8 mouse cellular contexts compared by ENCODE assay signal in the genomic region with DNA sequence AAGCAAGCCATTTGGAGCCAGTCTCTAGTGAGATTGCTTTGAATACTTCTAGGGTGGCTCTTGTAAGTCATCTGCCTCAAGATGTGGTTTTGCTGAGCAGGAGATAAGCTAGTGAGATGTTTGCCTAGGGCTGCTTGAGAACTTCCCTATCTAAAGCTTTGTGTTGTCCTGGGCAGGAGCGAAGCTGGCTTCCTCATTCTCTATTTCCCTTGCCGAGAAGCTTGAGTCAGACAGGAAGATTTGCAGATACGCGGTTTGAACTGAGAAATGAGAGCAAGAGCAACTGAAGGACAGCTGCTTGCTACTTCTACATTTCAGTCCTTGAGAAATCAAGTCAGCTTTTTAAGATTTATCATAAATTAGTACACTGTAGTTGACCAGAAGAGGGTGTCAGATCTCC. TPM values are rescaled to one million over a fixed set of nuclear protein-coding genes. Genes with fewer than 3 reads are reported as not detected.
DNase-seq lines count a peak whose midpoint lies in the region; ATAC-seq lines count a peak whose summit lies in the region.

No protein-coding gene starts in this region.

- 0 out of 2 replicates have a peak overlapping the region, but pooled peaks have one; percentile 41 for H3K9ac ChIP-seq in kidney, embryonic 16.5 days (replicated peaks; ENCODE audit: low read length)
- H3K9ac ChIP-seq in kidney, embryonic 14.5 days (ENCODE audit: low read depth, low read length) = no peak overlapping the region
- H3K9ac ChIP-seq in hindbrain, embryonic 14.5 days = peak overlapping the region; percentile 44

- no peak overlapping the region for H3K4me2 ChIP-seq in kidney, embryonic 16.5 days (replicated peaks; ENCODE audit: low read depth, low read length)
- H3K4me2 ChIP-seq in kidney, embryonic 14.5 days (replicated peaks; ENCODE audit: low read depth, low read length) = no peak overlapping the region
- peak overlapping the region; percentile 98; the same call in 1 of the 2 replicates for H3K4me2 ChIP-seq in hindbrain, embryonic 14.5 days (replicated peaks)

- ATAC-seq in kidney, embryonic 16.5 days (ENCODE audit: low FRiP score, low TSS enrichment) = no peak
- ATAC-seq in kidney, embryonic 14.5 days (ENCODE audit: low FRiP score, low TSS enrichment) = no peak
- ATAC-seq in hindbrain, embryonic 14.5 days (ENCODE audit: low FRiP score) = no peak
- peak; percentile 64 for ATAC-seq in monocyte, adult 5-6 weeks (replicated peaks; ENCODE audit: insufficient number of reproducible peaks, low FRiP score, low TSS enrichment, poor library complexity, severe bottlenecking)

- WGBS in kidney, embryonic 16.5 days = 67% methylated on average over 4 of the region's 4 CpGs
- WGBS in kidney, embryonic 14.5 days = 74% methylated on average over 4 of the region's 4 CpGs
- WGBS in hindbrain, embryonic 14.5 days = 70% methylated on average over 4 of the region's 4 CpGs

- peak overlapping the region; percentile 11; the same call in 1 of the 2 replicates for H3K4me3 ChIP-seq in kidney, embryonic 16.5 days (ENCODE audit: low read length)
- H3K4me3 ChIP-seq in kidney, embryonic 14.5 days (ENCODE audit: low read length) = no peak overlapping the region; the same call in 1 of the 2 replicates
- no peak overlapping the region for H3K4me3 ChIP-seq in hindbrain, embryonic 14.5 days (replicated peaks; ENCODE audit: low read length)

- peaks cover 34% of the 10 kb centered on the region for H3K36me3 ChIP-seq in kidney, embryonic 16.5 days (ENCODE audit: insufficient read depth, low read length)
- peaks cover 26% of the 10 kb centered on the region for H3K36me3 ChIP-seq in kidney, embryonic 14.5 days (ENCODE audit: control insufficient read depth, insufficient read depth, low read length)
- peaks cover 39% of the 10 kb centered on the region for H3K36me3 ChIP-seq in hindbrain, embryonic 14.5 days (replicated peaks; ENCODE audit: control insufficient read depth, insufficient read depth)

- peak overlapping the region; percentile 58; the same call in 1 of the 2 replicates for H3K27ac ChIP-seq in kidney, embryonic 16.5 days (ENCODE audit: low read length)
- H3K27ac ChIP-seq in kidney, embryonic 14.5 days (ENCODE audit: low read depth, low read length) = no peak overlapping the region
- no peak overlapping the region for H3K27ac ChIP-seq in hindbrain, embryonic 14.5 days

- DNase-seq in NIH3T3 (ENCODE audit: low read depth) = peak; percentile 25
- no peak for DNase-seq in hindbrain, embryonic 14.5 days (ENCODE audit: low spot score)
- no peak for DNase-seq in gastrocnemius, postnatal 4 days (ENCODE audit: low spot score in 2 of 2)
- no peak for DNase-seq in cerebellum, adult 11-12 months
- DNase-seq in spleen, postnatal 14 days (ENCODE audit: low spot score in 2 of 2) = no peak

- H3K9me3 ChIP-seq in kidney, embryonic 16.5 days (ENCODE audit: low read length) = no peaks in the 10 kb centered on the region
- no peaks in the 10 kb centered on the region for H3K9me3 ChIP-seq in kidney, embryonic 14.5 days (ENCODE audit: control insufficient read depth, low read length)
- H3K9me3 ChIP-seq in hindbrain, embryonic 14.5 days (ENCODE audit: control insufficient read depth, low read length) = no peaks in the 10 kb centered on the region

- no peaks in the 10 kb centered on the region for H3K27me3 ChIP-seq in kidney, embryonic 16.5 days (ENCODE audit: insufficient read depth, low read length)
- H3K27me3 ChIP-seq in kidney, embryonic 14.5 days (ENCODE audit: control insufficient read depth, insufficient read depth, low read length) = no peaks in the 10 kb centered on the region
- H3K27me3 ChIP-seq in hindbrain, embryonic 14.5 days (ENCODE audit: control insufficient read depth, insufficient read depth, low read length) = no peaks in the 10 kb centered on the region

- peaks cover 21% of the 10 kb centered on the region for H3K4me1 ChIP-seq in kidney, embryonic 16.5 days (ENCODE audit: insufficient read depth, low read length)
- peaks cover 3% of the 10 kb centered on the region; the same call in 1 of the 2 replicates for H3K4me1 ChIP-seq in kidney, embryonic 14.5 days (ENCODE audit: control insufficient read depth, insufficient read depth, low read length)
- H3K4me1 ChIP-seq in hindbrain, embryonic 14.5 days (replicated peaks; ENCODE audit: control insufficient read depth, insufficient read depth, low read length) = peaks cover 30% of the 10 kb centered on the region

RNA-seq across cellular contexts. Expression of a gene that starts 3.2 kb away (rescaled TPM):
- polyA plus RNA-seq in kidney, embryonic 16.5 days (2015; fragmentation: Nextera tagmentation; extraction: Ambion mirVana) = 1,357 and 1,383 TPM in 2 replicates
- 1,617 and 1,895 TPM in 2 replicates for polyA plus RNA-seq in kidney, embryonic 14.5 days (2014; fragmentation: Nextera tagmentation; extraction: Ambion mirVana)
- 732 and 840 TPM in 2 replicates for polyA plus RNA-seq in hindbrain, embryonic 14.5 days (2014; fragmentation: Nextera tagmentation; extraction: Ambion mirVana)
- total RNA-seq in monocyte, adult 5-6 weeks (2017) = 1,184 to 2,050 TPM (median 1,737 TPM) in 3 replicates
- total RNA-seq in gastrocnemius, postnatal 4 days (2021) = 1,000 to 10,000 TPM in 1 of 2 experiments, 100 to 1,000 TPM in 1; 942 to 1,092 TPM

RNA-seq across cellular contexts. Expression of a gene that starts 13.2 kb away (rescaled TPM):
- 0.85 and 0.98 TPM in 2 replicates for polyA plus RNA-seq in kidney, embryonic 16.5 days (2015; fragmentation: Nextera tagmentation; extraction: Ambion mirVana)
- polyA plus RNA-seq in kidney, embryonic 14.5 days (2014; fragmentation: Nextera tagmentation; extraction: Ambion mirVana) = 0.19 and 0.87 TPM in 2 replicates
- 0.23 and 0.47 TPM in 2 replicates for polyA plus RNA-seq in hindbrain, embryonic 14.5 days (2014; fragmentation: Nextera tagmentation; extraction: Ambion mirVana)
- 111 to 159 TPM (median 138 TPM) in 3 replicates for total RNA-seq in monocyte, adult 5-6 weeks (2017)
- 1 to 10 TPM; 1.9 to 2.3 TPM for total RNA-seq in gastrocnemius, postnatal 4 days (2021)

RNA-seq across cellular contexts. Expression of a gene that starts 13.7 kb away (rescaled TPM):
- polyA plus RNA-seq in kidney, embryonic 16.5 days (2015; fragmentation: Nextera tagmentation; extraction: Ambion mirVana) = 70.5 and 73.9 TPM in 2 replicates
- polyA plus RNA-seq in kidney, embryonic 14.5 days (2014; fragmentation: Nextera tagmentation; extraction: Ambion mirVana) = 32.0 and 45.0 TPM in 2 replicates
- 80.4 and 93.7 TPM in 2 replicates for polyA plus RNA-seq in hindbrain, embryonic 14.5 days (2014; fragmentation: Nextera tagmentation; extraction: Ambion mirVana)
- 26.7 to 36.8 TPM (median 36.4 TPM) in 3 replicates for total RNA-seq in monocyte, adult 5-6 weeks (2017)
- total RNA-seq in gastrocnemius, postnatal 4 days (2021) = 10 to 100 TPM; 24.9 to 25.0 TPM

RNA-seq across cellular contexts. Expression of a gene that starts 14.4 kb away (rescaled TPM):
- 286 and 341 TPM in 2 replicates for polyA plus RNA-seq in kidney, embryonic 16.5 days (2015; fragmentation: Nextera tagmentation; extraction: Ambion mirVana)
- 287 and 317 TPM in 2 replicates for polyA plus RNA-seq in kidney, embryonic 14.5 days (2014; fragmentation: Nextera tagmentation; extraction: Ambion mirVana)
- 263 and 275 TPM in 2 replicates for polyA plus RNA-seq in hindbrain, embryonic 14.5 days (2014; fragmentation: Nextera tagmentation; extraction: Ambion mirVana)
- total RNA-seq in monocyte, adult 5-6 weeks (2017) = 17.0 to 28.1 TPM (median 19.7 TPM) in 3 replicates
- total RNA-seq in gastrocnemius, postnatal 4 days (2021) = 10 to 100 TPM; 86.2 to 95.2 TPM

RNA-seq across cellular contexts. Expression of a gene that starts 29.7 kb away (rescaled TPM):
- polyA plus RNA-seq in kidney, embryonic 16.5 days (2015; fragmentation: Nextera tagmentation; extraction: Ambion mirVana) = 25.3 and 29.1 TPM in 2 replicates
- polyA plus RNA-seq in kidney, embryonic 14.5 days (2014; fragmentation: Nextera tagmentation; extraction: Ambion mirVana) = 18.0 and 19.9 TPM in 2 replicates
- 3.5 and 4.4 TPM in 2 replicates for polyA plus RNA-seq in hindbrain, embryonic 14.5 days (2014; fragmentation: Nextera tagmentation; extraction: Ambion mirVana)
- 1.5 to 7.6 TPM (median 2.0 TPM) in 3 replicates for total RNA-seq in monocyte, adult 5-6 weeks (2017)
- 1 to 10 TPM; 2.0 to 3.5 TPM for total RNA-seq in gastrocnemius, postnatal 4 days (2021)
